Comparison of ENCODE assay signal across 22 mouse cellular contexts in genomic region chr7:129793733-129794132, GRCm38 (mm10).
"Had no signal": no experiment of that assay in that cellular context is flagged by ENCODE, and none has a peak within 500 bp of the region (broad histone marks: within the 10 kb centered on the region; RNA-seq: fewer than 3 reads in every experiment).

No protein-coding gene starts in this region.

- H3K4me3 ChIP-seq: gastrocnemius, adult 2 months; heart, embryonic 10.5 days; heart, embryonic 12.5 days; hindbrain, embryonic 10.5 days; hindbrain, embryonic 12.5 days; layer of hippocampus, adult 2 months; left cerebral cortex, adult 2 months; limb, embryonic 10.5 days; limb, embryonic 12.5 days had no signal

- H3K36me3 ChIP-seq: heart, embryonic 10.5 days; heart, embryonic 12.5 days; hindbrain, embryonic 10.5 days; hindbrain, embryonic 12.5 days; limb, embryonic 10.5 days; limb, embryonic 12.5 days had no signal

- H3K9me3 ChIP-seq: heart, embryonic 10.5 days; heart, embryonic 12.5 days; hindbrain, embryonic 10.5 days; hindbrain, embryonic 12.5 days; limb, embryonic 10.5 days; limb, embryonic 12.5 days had no signal

- H3K4me2 ChIP-seq: heart, embryonic 12.5 days; hindbrain, embryonic 12.5 days; hindbrain, embryonic 14.5 days; limb, embryonic 12.5 days; liver, embryonic 11.5 days had no signal

- DNase-seq: gastrocnemius, adult 2 months; gastrocnemius, postnatal 10 days; gastrocnemius, postnatal 25 days; heart, adult 18-20 months; heart, postnatal 10 days; heart, postnatal 4 days; kidney, adult 18-20 months; kidney, adult 8-10 months; kidney, postnatal 10 days had no signal

- ATAC-seq: forebrain, embryonic 16.5 days; hindbrain, embryonic 16.5 days; inflammation-experienced regulatory T-cells, adult 6 months had no signal

- H3K9ac ChIP-seq: heart, embryonic 12.5 days; hindbrain, embryonic 12.5 days; hindbrain, embryonic 14.5 days; limb, embryonic 12.5 days had no signal

- H3K27me3 ChIP-seq: heart, embryonic 12.5 days had no signal

- H3K27ac ChIP-seq: gastrocnemius, adult 2 months; heart, embryonic 10.5 days; hindbrain, embryonic 10.5 days; hindbrain, embryonic 12.5 days; hindbrain, embryonic 14.5 days; layer of hippocampus, adult 2 months; left cerebral cortex, adult 2 months; limb, embryonic 10.5 days; limb, embryonic 12.5 days had no signal
